Mouse (Mus musculus) neural tube, embryonic 15.5 days (tissue): Measurements from ENCODE around the gene Sall4. TPM values are rescaled to one million over a fixed set of nuclear protein-coding genes. Genes with fewer than 3 reads are reported as not detected.
"Not testable (repeated sequence)": the region's sequence is repeated elsewhere in the genome, so short reads cannot be mapped to it uniquely, and the experiment has no call there.

Experiments used
- ATAC-seq: fragments of 200-750 bp; cut with Nextera tagmentation; 2 replicates; pipeline ENCODE4 v1.8.0; 2017; ENCODE audit warnings: mild to moderate bottlenecking, moderate TSS enrichment, moderate library complexity; ENCODE audit not compliant: low FRiP score
- H3K27ac ChIP-seq: fragments of 300-500 bp; sonication (generic); replicated peaks from 2 replicates; pipeline ENCODE4 v1.5.1; 2015; ENCODE audit warnings: mild to moderate bottlenecking, inconsistent platforms
- H3K27me3 ChIP-seq: fragments of 300-500 bp; sonication (generic); replicated peaks from 2 replicates; pipeline ENCODE4 v1.6.1; 2015; ENCODE audit warnings: inconsistent platforms
- H3K36me3 ChIP-seq: fragments of 300-500 bp; sonication (generic); 2 replicates; pipeline ENCODE4 v1.6.1; 2015; ENCODE audit warnings: inconsistent platforms
- H3K4me1 ChIP-seq: fragments of 300-500 bp; sonication (generic); 2 replicates; pipeline ENCODE4 v1.6.1; 2015; ENCODE audit warnings: inconsistent platforms
- H3K4me2 ChIP-seq: fragments of 300-500 bp; sonication (generic); 2 replicates; pipeline ENCODE4 v1.6.1; 2015; ENCODE audit warnings: inconsistent platforms, mild to moderate bottlenecking, moderate library complexity
- H3K4me3 ChIP-seq: fragments of 300-500 bp; sonication (generic); replicated peaks from 2 replicates; pipeline ENCODE4 v1.5.1; 2015; ENCODE audit warnings: mild to moderate bottlenecking, inconsistent platforms
- H3K9ac ChIP-seq: fragments of 300-500 bp; sonication (generic); replicated peaks from 2 replicates; pipeline ENCODE4 v1.6.1; 2015; ENCODE audit warnings: mild to moderate bottlenecking, inconsistent platforms
- H3K9me3 ChIP-seq: fragments of 300-500 bp; sonication (generic); replicated peaks from 2 replicates; pipeline ENCODE4 v1.6.1; 2016; ENCODE audit warnings: inconsistent platforms
- WGBS: fragments of 180-500 bp; shearing (Covaris S2); methylation state at CpG from one replicate; pipeline ENCODE4 v1.1.7; 2015; ENCODE audit warnings: mixed read lengths; 5-methylcytosine and 5-hydroxymethylcytosine counted together
- polyA plus RNA-seq: library from polyadenylated mRNA; unstranded; fragments of >200 nt; fragmentation: Nextera tagmentation; extraction: Ambion mirVana; gene quantifications from 2 replicates; pipeline ENCODE4 v1.2.1, GENCODE M21; 2015

Gene Sall4
- polyA plus RNA-seq, 1 experiment from 2014 or later = 0.49 TPM

GRCm38 (mm10) chr2:168776238-168776637 lies 8.5 kb upstream of the Sall4 start:
- WGBS = 83% methylated on average over 3 of the region's 3 CpGs

GRCm38 (mm10) chr2:168769259-168769658 lies 1.5 kb upstream of the Sall4 start:
- no peak overlapping the region for H3K27ac ChIP-seq

More at GRCm38 (mm10) chr2:168776238-168776637, 8.5 kb upstream of the Sall4 start:
- no peak for ATAC-seq
- H3K4me2 ChIP-seq = no peak overlapping the region
- H3K9ac ChIP-seq = no peak overlapping the region
- H3K4me1 ChIP-seq = peaks cover 11% of the 10 kb centered on the region
- no peaks in the 10 kb centered on the region for H3K36me3 ChIP-seq
- no peak overlapping the region for H3K27ac ChIP-seq
- no peaks in the 10 kb centered on the region for H3K27me3 ChIP-seq
- no peak overlapping the region for H3K4me3 ChIP-seq
- H3K9me3 ChIP-seq = no peaks in the 10 kb centered on the region

GRCm38 (mm10) chr2:168766538-168767361 lies 993 bp downstream of the Sall4 start:
- under 1% methylated on average over 52 of the region's 52 CpGs for WGBS
- no peaks in the 10 kb centered on the region for H3K9me3 ChIP-seq
- H3K4me2 ChIP-seq = peak overlapping the region; percentile 94
- H3K4me1 ChIP-seq = peaks cover 53% of the 10 kb centered on the region
- peak; percentile 69 for ATAC-seq
- no peak overlapping the region for H3K27ac ChIP-seq
- peak overlapping the region; percentile 54 for H3K9ac ChIP-seq
- peaks cover 49% of the 10 kb centered on the region for H3K27me3 ChIP-seq
- H3K4me3 ChIP-seq = peak overlapping the region; percentile 52
- H3K36me3 ChIP-seq = no peaks in the 10 kb centered on the region

More at GRCm38 (mm10) chr2:168769259-168769658, 1.5 kb upstream of the Sall4 start:
- H3K27me3 ChIP-seq = peaks cover 42% of the 10 kb centered on the region
- no peaks in the 10 kb centered on the region for H3K36me3 ChIP-seq
- no peak overlapping the region for H3K4me2 ChIP-seq
- no peaks in the 10 kb centered on the region for H3K9me3 ChIP-seq
- H3K4me3 ChIP-seq = no peak overlapping the region
- no peak overlapping the region for H3K9ac ChIP-seq
- peaks cover 31% of the 10 kb centered on the region for H3K4me1 ChIP-seq
- ATAC-seq = no peak
- WGBS = 45% methylated on average over 8 of the region's 8 CpGs

GRCm38 (mm10) chr2:168765696-168766537 lies 1.8 kb downstream of the Sall4 start:
- ATAC-seq = no peak; the same call in 1 of the 2 replicates
- Histone ChIP-seq H3K9ac (peak overlapping the region; percentile 54), H3K4me2 (peak overlapping the region; percentile 94), H3K27me3 (peaks cover 49% of the 10 kb centered on the region), H3K4me1 (peaks cover 56% of the 10 kb centered on the region), H3K4me3 (peak overlapping the region; percentile 52), H3K27ac (no peak overlapping the region), H3K9me3 (no peaks in the 10 kb centered on the region), H3K36me3 (no peaks in the 10 kb centered on the region)
- WGBS = under 1% methylated on average over 65 of the region's 65 CpGs

GRCm38 (mm10) chr2:168765065-168765681 lies 2.6 kb downstream of the Sall4 start:
- peak overlapping the region; percentile 52 for H3K4me3 ChIP-seq
- peak overlapping the region; percentile 94 for H3K4me2 ChIP-seq
- 0 out of 2 replicates have a peak overlapping the region, but pooled peaks have one; percentile 23 for H3K27ac ChIP-seq
- no peak for ATAC-seq
- peak overlapping the region; percentile 54 for H3K9ac ChIP-seq
- H3K36me3 ChIP-seq = no peaks in the 10 kb centered on the region
- H3K4me1 ChIP-seq = peaks cover 56% of the 10 kb centered on the region
- 1% methylated on average over 32 of the region's 32 CpGs for WGBS
- H3K27me3 ChIP-seq = peaks cover 49% of the 10 kb centered on the region
- H3K9me3 ChIP-seq = no peaks in the 10 kb centered on the region

- Histone ChIP-seq H3K4me2 (peak overlapping the region; percentile 94), H3K4me1 (peaks cover 56% of the 10 kb centered on the region), H3K27me3 (peaks cover 49% of the 10 kb centered on the region), H3K4me3 (0 out of 2 replicates have a peak overlapping the region, but pooled peaks have one; percentile 1), H3K36me3 (no peaks in the 10 kb centered on the region), H3K9me3 (no peaks in the 10 kb centered on the region), H3K27ac (no peak overlapping the region), H3K9ac (no peak overlapping the region)
- no peak for ATAC-seq
- 16% methylated on average over 9 of the region's 9 CpGs for WGBS
These were observed 3.3 kb downstream of the Sall4 start for GRCm38 (mm10) chr2:168764460-168764867.

- no peaks in the 10 kb centered on the region for H3K9me3 ChIP-seq
- no peak overlapping the region for H3K4me3 ChIP-seq
- H3K27me3 ChIP-seq = peaks cover 46% of the 10 kb centered on the region
- H3K27ac ChIP-seq = no peak overlapping the region
- peaks cover 56% of the 10 kb centered on the region for H3K4me1 ChIP-seq
- peak overlapping the region; percentile 94; the same call in 1 of the 2 replicates for H3K4me2 ChIP-seq
- H3K9ac ChIP-seq = no peak overlapping the region
- WGBS = 7% methylated on average over 7 of the region's 7 CpGs
- no peak for ATAC-seq
- no peaks in the 10 kb centered on the region for H3K36me3 ChIP-seq
These were observed 4.0 kb downstream of the Sall4 start for GRCm38 (mm10) chr2:168763785-168764184.

- H3K4me1 ChIP-seq = peaks cover 54% of the 10 kb centered on the region
- ATAC-seq = no peak
These were observed 5.3 kb downstream of the Sall4 start for GRCm38 (mm10) chr2:168762411-168762815.

GRCm38 (mm10) chr2:168761954-168762353 lies 5.8 kb downstream of the Sall4 start:
- Histone ChIP-seq H3K27ac (peak overlapping the region; percentile 33; the same call in 1 of the 2 replicates), H3K4me3 (peak overlapping the region; percentile 23)
- 7% methylated on average over 4 of the region's 4 CpGs for WGBS

More at GRCm38 (mm10) chr2:168762411-168762815, 5.3 kb downstream of the Sall4 start:
- Histone ChIP-seq H3K9me3 (no peaks in the 10 kb centered on the region), H3K36me3 (no peaks in the 10 kb centered on the region), H3K4me2 (peak overlapping the region; percentile 50), H3K27ac (peak overlapping the region; percentile 33), H3K27me3 (peaks cover 33% of the 10 kb centered on the region), H3K4me3 (peak overlapping the region; percentile 23), H3K9ac (peak overlapping the region; percentile 17; the same call in 1 of the 2 replicates)
- whole genome bisulfite sequencing = under 1% methylated on average over 12 of the region's 12 CpGs

GRCm38 (mm10) chr2:168761141-168761540 lies 6.6 kb downstream of the Sall4 start:
- no peak for ATAC-seq
- Histone ChIP-seq H3K4me2 (no peak overlapping the region), H3K36me3 (no peaks in the 10 kb centered on the region), H3K9me3 (no peaks in the 10 kb centered on the region), H3K9ac (no peak overlapping the region), H3K4me1 (peaks cover 42% of the 10 kb centered on the region), H3K4me3 (no peak overlapping the region), H3K27ac (no peak overlapping the region), H3K27me3 (peaks cover 22% of the 10 kb centered on the region)
- WGBS = 91% methylated on average over 9 of the region's 9 CpGs

More at GRCm38 (mm10) chr2:168761954-168762353, 5.8 kb downstream of the Sall4 start:
- Histone ChIP-seq H3K36me3 (no peaks in the 10 kb centered on the region), H3K4me2 (peak overlapping the region; percentile 50), H3K4me1 (peaks cover 50% of the 10 kb centered on the region), H3K9ac (peak overlapping the region; percentile 17; the same call in 1 of the 2 replicates), H3K9me3 (no peaks in the 10 kb centered on the region), H3K27me3 (peaks cover 28% of the 10 kb centered on the region)
- ATAC-seq = no peak

GRCm38 (mm10) chr2:168744406-168744805 lies 23.3 kb downstream of the Sall4 start:
- ATAC-seq, H3K9me3 ChIP-seq, H3K27me3 ChIP-seq, H3K27ac ChIP-seq, H3K4me2 ChIP-seq, H3K4me3 ChIP-seq, H3K36me3 ChIP-seq, H3K9ac ChIP-seq: not testable (repeated sequence)
- WGBS = 91% methylated on average over 10 of the region's 10 CpGs
- H3K4me1 ChIP-seq = peaks cover 16% of the 10 kb centered on the region
